Mouse (Mus musculus): ENCODE measurements around the gene Ankrd11. TPM values are rescaled to one million over a fixed set of nuclear protein-coding genes. Genes with fewer than 3 reads are reported as not detected.
"Not testable (repeated sequence)": the region's sequence is repeated elsewhere in the genome, so short reads cannot be mapped to it uniquely, and the experiment has no call there.

The Ankrd11 gene
- total RNA-seq, 2 experiments from 2014 or later, result 53.4 to 78.6 TPM

DNA sequence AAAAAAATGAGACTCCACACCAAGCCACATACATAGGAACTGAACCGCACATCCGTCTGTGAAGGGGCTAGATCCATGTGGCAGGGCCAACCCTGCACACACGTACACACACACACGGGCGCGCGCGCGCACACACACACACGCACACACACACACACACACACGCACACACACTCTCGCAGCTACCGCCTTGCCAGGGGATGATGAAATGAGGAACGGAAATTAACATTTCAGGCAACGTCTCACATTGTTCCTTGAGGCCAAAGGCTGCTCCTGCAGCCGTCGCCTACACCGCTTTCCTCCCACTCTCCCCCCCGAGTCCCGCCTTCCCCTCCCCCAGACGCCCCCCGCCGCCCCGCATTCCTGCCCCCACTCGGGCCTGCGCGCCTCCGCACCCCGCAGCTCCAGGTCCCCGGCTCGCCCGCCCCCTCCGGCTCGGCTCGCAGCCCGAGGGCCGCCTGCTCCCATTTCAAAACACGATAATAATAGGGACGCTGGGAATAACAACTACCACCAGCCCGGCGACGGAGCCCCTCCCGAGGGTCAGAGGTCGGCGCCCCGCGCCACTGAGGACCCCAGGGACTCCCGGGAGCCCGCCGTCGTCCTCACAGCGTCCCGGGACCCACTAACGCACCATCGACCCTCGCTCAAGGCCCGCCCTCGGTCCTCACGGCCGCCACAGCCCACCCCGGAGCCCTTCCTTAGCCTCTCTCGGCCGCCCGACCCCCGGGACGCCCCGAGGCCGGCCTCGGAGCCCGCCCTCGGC, 886 bp downstream of the Ankrd11 start:
- ATAC-seq (replicated peaks; ENCODE audit: low FRiP score, poor library complexity, severe bottlenecking), result no peak

DNA sequence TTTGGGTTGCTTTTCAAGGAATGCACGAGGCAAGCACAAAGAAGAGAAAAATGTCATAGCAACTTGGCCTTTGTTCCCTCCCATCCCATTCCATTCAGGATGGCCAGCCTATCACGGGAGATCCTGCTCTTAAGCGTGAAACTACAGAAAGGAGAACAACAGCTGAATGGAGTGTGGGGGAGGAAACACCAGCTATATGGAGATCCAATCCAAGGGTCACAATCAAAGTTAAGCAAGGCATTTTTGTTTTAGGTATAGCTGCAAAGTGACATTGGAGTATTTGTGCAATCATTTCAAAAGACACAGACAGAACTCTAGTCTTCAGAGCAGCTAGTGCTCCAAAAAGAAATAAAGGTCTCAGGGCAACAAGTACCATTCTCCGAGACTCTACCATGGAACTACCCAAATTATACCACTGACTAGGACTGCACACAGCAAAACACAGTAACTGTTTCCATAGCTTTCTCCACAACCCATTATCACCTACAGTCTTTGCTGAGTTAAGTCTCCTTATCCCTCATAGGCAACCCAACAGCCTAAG, 1.9 kb downstream of the Ankrd11 start:
- ATAC-seq (replicated peaks; ENCODE audit: low FRiP score, poor library complexity, severe bottlenecking), result no peak

DNA sequence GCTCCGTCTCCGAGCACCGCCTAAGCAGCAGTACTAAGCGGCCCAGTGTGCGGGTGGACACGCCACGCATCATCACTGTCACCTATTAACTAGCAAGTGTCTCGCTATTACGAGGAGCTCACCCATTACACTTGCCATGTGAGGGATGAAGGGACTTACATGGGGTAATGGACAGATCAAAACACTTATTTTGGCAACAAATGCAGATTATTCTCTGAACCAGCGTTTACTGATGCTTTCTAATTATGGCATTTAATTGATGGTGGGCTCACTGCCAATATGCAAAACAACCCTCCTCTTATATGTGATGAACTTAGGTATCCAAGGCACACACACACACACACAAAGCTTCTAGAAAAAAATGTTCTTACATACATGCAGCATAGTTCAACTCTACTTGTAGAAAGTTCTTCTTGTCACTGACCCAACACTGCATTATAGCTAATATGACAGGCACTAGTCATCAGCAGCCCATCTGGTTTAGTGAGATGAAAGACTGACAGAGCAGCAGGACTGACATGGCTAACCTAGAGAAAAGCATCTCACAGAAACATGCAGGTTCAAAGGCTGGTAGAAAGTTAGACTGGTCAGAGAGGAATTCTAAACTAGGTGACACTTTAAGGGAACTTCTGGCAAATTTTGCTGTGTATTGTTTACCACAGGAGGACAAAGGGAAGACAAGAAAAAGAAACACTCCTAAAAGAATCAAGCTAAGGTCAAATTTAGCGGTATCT, 2.5 kb downstream of the Ankrd11 start:
- ATAC-seq (replicated peaks; ENCODE audit: low FRiP score, poor library complexity, severe bottlenecking), result no peak

DNA sequence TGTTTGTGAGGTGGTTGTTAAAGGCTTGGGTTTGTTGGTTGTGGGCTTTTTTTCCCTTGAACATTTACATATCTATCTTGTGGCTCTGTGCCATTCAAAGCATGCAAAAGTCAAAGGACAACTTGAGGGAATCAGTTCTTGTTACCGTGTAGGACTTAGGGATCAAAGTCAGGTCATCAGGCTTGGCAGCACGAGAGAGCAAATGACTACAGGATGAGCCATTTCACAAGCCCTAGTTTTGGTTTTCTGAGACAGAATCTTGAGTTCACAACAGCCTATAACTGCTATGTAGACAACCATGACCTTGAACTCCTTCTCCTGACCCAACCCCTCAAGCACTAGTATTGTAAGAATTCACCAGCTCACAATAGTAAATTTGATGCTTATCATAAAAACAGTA, 3.7 kb downstream of the Ankrd11 start:
- no peak for ATAC-seq (replicated peaks; ENCODE audit: low FRiP score, poor library complexity, severe bottlenecking)

DNA sequence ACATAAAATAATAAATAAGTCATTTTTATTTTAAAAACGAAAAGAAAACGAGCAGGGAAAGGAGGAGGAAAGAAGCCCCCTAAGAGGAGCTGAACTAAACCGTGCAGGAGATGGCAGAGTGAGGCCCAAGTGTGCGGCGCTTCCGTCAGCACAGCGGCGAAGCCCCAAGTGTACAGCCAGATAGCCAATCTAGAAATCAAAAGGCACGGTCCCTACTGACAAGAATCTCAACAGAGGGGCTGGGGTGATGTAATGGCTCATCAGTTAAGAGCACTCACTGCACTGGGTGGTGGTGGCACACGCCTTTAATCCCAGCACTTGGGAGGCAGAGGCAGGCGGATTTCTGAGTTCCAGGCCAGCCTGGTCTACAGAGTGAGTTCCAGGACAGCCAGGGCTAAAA, 4.6 kb downstream of the Ankrd11 start:
- ATAC-seq (replicated peaks; ENCODE audit: low FRiP score, poor library complexity, severe bottlenecking), result no peak

DNA sequence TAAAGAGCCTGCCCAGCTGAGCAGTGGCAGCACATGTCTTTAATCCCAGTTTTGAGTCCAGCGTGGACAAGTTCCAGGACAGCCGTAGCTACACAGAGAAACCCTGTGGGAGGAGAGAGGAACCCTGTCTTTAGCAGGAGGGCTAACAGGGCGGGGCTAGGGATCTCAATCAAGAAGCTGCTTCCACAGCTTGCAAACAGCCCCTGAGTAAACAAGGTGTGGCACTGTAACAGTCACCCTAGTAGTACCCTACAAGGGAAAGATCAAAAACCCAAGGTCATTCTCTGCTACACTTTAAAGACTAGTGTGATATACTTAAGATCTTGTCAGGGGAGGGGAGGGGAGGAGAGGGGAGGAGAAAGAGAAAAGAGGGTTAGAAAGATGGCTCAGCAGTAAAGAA, 5.1 kb downstream of the Ankrd11 start:
- ATAC-seq (replicated peaks; ENCODE audit: low FRiP score, poor library complexity, severe bottlenecking), result peak; percentile 83

DNA sequence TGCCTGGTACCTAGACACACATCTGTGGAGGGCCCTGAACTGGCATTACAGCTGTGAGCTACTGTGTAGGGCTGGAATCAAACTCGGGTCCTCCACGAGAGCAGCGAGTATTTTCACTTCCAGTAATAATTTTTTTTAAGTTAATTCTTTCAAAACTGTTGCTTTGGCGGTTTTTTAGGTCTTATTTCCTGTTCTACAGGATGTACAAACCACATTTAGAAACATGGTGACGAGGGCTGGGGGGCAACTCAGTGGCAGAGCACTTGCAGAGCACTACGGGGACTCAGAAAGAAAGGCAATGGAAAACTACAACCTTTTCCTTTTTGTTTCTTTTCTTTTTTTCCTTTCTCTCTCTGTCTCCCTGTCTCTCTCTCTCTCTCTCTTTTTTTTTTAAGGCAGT, 7.9 kb downstream of the Ankrd11 start:
- ATAC-seq (replicated peaks; ENCODE audit: low FRiP score, poor library complexity, severe bottlenecking), result no peak

DNA sequence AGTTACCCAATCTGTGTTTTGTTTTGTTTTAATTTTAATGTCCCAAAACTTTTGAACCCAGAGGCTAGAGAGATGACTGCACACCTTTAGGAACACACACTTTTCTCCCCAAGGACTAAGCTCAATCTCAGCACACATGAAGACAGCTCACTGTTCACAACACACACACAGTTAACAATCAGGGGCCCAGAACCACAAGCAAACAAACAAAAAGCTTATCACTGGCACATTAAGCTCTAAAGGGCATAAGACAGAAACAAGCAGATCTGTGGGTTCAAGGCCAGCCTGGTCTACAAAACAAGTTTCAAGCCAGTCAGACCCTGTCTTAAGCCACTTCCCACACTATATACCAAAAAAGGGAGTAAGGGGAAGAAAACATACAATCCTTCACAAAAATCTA, 8.6 kb downstream of the Ankrd11 start:
- no peak for ATAC-seq (replicated peaks; ENCODE audit: low FRiP score, poor library complexity, severe bottlenecking)

DNA sequence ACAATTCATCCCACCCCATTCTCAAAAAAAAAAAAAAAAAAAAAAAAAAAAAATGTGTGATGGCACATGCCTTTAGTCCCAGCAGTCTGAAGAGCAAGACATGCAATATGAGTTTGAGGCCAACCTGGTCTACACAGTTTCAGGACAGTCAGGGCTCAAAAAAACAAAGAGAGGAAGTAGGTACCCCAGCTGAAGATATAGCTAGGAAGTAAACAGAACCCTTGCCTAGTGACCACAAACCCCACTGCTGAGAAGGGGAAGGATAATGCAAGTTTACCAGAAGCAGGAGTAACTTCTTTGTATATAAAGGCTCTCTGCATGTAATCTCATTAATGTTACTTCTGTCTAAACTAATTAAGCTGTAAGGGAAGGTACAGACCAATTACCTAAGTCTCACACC, 9.3 kb downstream of the Ankrd11 start:
- no peak for ATAC-seq (replicated peaks; ENCODE audit: low FRiP score, poor library complexity, severe bottlenecking)

DNA sequence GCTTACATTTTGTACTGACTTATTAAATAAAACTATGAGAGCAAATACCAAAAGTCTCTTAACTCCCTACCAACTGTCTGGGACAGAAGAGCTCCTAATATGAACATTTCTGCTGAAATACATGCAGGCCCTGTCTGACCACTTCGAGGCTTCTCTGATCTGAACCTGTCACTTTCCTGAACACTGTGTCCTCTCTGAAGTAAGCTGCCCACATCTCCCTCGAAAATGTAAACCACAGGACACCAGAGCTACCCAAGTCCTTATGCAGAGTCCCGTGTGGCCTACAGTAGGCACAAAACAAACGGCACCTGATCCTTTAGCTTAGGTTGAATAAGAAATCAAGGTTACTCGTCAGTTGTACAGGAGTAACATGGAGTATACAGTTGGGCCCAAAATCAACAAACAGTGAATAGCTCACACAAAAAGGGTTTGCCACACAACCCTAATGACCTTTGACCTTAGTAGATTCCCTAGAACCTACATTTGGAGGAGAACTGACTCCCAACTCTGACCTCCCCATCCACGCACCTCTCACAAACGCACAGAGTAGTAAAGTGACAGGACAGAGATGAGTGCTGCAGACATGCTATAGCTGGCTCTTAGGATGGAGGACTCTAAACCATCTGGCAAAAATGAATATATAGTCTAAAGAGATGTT, 10.6 kb downstream of the Ankrd11 start:
- ATAC-seq (replicated peaks; ENCODE audit: low FRiP score, poor library complexity, severe bottlenecking), result no peak

DNA sequence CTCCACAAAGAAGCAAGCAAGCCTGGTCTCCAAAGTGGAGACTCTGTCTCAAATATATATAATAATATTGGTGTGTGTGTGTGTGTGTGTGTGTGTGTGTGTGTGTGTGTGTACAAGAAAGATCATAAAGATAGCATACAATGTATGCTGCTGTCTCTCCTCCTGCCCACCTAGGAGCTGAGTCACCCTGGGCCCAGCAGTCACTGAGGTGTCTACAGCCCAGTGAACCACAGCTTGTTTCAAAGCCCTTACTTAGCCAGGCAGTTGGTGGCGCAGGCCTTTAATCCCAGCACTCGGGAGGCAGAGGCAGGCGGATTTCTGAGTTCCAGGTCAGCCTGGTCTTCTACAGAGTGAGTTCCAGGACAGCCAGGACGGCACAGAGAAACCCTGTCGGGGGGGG, 12.0 kb downstream of the Ankrd11 start:
- ATAC-seq (replicated peaks; ENCODE audit: low FRiP score, poor library complexity, severe bottlenecking), result not testable (repeated sequence)

DNA sequence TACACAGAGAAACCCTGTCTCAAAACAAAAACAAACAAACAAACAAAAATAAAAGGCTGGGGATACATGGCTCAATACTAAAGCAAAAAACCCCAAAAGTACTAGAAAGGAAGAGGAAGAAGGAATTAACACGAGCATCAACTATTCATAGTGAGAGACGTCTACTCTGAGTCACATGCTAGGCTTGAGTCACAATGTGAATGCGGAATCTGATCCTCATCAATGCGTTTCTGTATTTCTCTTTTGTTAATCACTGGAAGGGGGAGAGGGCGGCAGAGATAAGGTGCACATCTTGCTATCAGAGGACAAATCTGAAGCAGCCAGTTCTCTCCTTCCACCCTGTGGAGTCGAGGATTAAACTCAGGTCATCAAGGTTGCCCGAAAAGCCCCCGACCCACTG, 14.3 kb downstream of the Ankrd11 start:
- ATAC-seq (replicated peaks; ENCODE audit: low FRiP score, poor library complexity, severe bottlenecking), result no peak

DNA sequence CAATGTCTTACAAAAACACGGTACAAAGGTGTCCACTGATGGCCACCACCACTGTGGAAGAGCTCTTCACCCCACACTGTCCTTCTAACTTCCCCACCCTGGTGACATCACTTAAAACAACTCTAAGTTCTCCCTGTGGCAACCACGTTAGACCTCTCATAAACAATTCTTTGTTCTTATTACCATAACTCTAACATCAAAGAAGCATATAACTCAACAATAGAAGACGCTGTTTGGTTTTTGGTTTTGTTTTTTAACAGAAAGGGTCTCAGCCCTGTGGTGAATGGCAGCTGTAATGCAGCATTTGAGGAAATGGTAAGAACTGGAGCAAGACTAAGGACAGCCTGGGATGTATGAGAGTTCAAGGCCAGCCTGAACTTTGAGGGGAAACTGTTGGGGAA, 16.1 kb downstream of the Ankrd11 start:
- ATAC-seq (replicated peaks; ENCODE audit: low FRiP score, poor library complexity, severe bottlenecking), result no peak

DNA sequence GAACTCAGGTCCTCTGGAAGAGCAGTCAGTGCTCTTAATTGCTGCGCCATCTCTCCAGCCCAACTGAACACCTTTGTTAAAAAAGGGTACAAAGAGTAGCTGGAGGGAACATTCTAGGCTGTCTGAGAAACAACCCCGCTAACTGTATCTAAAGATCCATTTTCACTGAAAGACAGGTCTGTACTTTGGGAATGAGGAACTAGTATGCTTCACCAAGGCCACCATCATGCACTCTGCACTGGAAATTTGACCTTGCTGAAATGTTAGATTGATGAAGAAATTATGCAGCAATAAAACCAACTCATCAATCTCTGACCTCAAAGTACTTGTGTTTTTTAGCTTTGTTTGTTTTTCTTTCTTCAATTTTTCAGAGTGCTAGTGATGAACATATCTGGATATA, 17.9 kb downstream of the Ankrd11 start:
- no peak for ATAC-seq (replicated peaks; ENCODE audit: low FRiP score, poor library complexity, severe bottlenecking)

DNA sequence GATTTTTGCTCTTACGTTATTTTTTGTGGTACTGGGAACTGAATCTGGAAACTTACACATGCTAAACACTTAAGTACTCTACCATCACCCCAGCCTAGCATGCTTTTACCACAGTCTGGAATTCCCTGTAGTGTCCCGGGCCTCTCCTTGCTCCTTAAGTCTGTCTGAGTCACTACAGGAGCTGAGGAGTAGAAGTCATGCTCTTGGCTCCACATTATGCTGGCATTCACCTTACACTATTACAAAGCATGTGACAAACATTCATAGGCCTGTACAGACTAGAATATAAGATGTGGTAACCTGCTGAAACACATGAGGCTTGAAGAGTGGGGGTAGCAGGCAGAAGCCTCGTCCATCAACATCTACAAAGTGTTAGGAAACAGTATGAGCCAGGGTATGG, 19.4 kb downstream of the Ankrd11 start:
- ATAC-seq (replicated peaks; ENCODE audit: low FRiP score, poor library complexity, severe bottlenecking), result no peak

DNA sequence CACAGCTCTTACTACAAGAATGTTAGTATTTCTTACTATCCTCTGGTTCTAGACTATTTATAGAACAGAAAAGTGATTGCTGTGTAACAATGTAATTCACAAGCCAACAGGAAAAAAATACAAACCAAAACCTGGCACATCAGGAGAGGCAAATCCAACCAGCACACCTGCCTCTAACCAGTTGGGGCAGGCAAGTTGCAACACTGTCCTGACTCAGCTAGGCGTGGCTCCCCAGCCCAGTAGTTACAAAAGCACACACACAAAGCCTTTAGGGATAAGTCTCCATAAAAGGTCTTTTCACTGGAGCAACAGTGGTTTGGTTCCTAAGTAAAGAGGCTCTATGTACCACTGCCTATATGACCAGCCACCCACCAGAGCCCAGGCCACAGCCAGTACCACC, 20.8 kb downstream of the Ankrd11 start:
- ATAC-seq (replicated peaks; ENCODE audit: low FRiP score, poor library complexity, severe bottlenecking), result no peak

DNA sequence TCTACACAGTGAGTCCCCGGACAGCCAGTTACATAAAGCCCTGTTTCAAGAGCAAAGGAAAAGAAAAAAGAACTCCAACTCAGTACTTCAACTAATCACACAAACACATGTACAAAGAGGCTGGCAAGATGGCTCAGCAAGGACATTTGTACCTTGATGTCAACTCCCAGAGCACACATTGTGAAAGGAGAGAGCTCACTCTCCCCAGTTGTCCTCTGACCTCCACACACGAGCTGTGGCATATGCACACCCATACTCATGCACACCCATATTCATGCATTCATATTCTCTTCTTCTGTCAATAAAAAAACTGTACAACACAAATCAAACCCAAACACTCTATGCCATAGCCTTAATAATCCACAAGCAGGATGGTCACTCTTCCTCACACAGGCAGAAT, 21.2 kb downstream of the Ankrd11 start:
- ATAC-seq (replicated peaks; ENCODE audit: low FRiP score, poor library complexity, severe bottlenecking), result no peak

DNA sequence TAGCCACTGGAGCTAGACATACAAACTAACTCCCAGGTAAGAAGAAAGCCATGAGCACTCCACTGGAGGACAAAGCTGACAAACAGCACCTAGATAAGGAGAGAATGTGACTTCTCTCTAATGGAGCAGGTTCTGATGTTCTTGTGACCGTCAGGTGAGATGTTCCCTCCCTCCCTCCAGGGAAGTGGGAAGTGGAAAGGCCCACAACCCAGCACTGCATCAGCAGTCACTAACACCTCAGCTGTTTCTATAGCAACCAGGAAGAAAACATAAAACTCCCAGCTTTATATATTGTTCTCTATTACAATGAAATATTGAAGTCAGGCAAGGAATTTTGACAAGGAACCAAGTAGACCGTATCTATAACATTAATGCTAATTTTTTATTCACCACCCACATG, 22.0 kb downstream of the Ankrd11 start:
- no peak for ATAC-seq (replicated peaks; ENCODE audit: low FRiP score, poor library complexity, severe bottlenecking)

DNA sequence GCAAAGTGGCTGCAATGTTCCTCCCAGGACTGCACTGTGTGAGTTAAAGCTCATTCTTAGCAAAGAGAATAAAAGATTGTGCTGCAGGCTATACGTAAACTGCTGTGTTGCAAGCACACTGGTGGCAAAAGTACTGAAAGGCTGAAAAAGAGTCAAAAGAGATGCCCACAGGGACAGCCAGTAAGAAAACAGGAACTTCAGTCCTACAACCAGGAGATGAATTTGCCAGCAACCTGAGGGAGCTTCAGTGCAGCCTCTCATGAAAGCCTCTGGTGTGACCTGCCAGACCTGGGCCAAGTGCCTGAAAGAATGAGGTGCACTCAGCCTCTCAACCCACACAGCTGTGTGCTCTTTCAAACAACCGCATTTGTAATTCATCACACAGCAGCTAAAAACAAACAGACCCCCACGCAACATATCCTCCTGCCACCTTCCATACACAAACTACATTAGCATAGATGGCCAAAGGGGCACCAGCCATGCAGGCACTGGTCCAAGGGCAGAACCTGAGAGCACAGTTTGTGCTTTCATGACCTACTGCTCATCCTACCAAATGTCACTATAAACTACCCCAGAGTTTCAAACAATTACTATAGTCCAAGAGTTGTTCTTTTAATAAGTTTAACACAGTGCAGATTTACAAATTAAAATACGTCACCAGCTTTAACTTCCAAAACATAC, 23.5 kb downstream of the Ankrd11 start:
- ATAC-seq (replicated peaks; ENCODE audit: low FRiP score, poor library complexity, severe bottlenecking), result no peak

DNA sequence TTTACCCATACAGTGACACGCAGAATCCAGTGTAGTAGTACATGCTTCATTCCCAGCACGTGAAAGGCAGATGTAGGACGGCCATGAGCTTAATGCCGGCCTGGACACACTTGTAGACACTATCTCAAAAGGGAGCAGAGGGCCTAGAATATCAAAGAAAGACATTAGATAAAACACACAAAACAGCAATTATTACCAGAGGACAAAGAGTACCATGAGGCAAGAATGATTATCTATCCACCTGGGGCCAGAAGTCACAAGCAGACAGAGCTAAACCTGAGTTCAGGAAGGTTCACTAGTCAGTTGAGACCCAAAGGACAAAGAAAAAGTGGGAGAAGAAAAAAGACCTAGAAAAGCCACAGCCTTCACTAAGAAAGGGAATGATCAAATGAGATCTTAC, 24.9 kb downstream of the Ankrd11 start:
- ATAC-seq (replicated peaks; ENCODE audit: low FRiP score, poor library complexity, severe bottlenecking), result no peak
